Mouse (Mus musculus) liver, embryonic 13.5 days (tissue): Measurements from ENCODE around the gene Dnlz. TPM values are rescaled to one million over a fixed set of nuclear protein-coding genes. Genes with fewer than 3 reads are reported as not detected.

ENCODE experiments used
- polyA plus RNA-seq: library from polyadenylated mRNA; unstranded; fragments of >200 nt; fragmentation: Nextera tagmentation; extraction: Ambion mirVana; gene quantifications from 2 replicates; pipeline ENCODE4 v1.2.1, GENCODE M21; 2015

Dnlz gene
- polyA plus RNA-seq, 1 experiment from 2014 or later = 10.0 TPM

Other genes with a start within 250 kb of the Dnlz start
- gene Nacc2, start 228.9 kb downstream of the Dnlz start, polyA plus RNA-seq = 2.5 and 3.6 TPM in 2 replicates
- gene Lhx3, start 143.8 kb downstream of the Dnlz start, polyA plus RNA-seq = not detected in 2 replicates
- 5.7 and 7.7 TPM in 2 replicates for gene Qsox2, start 114.6 kb downstream of the Dnlz start, polyA plus RNA-seq
- gene Ccdc187, start 57.6 kb downstream of the Dnlz start, polyA plus RNA-seq = 0.02 and 0.03 TPM in 2 replicates
- 3.4 TPM in 2 replicates for gene Gpsm1, start 36.6 kb downstream of the Dnlz start, polyA plus RNA-seq
- 1.2 and 1.5 TPM in 2 replicates for gene Card9, start 8.8 kb upstream of the Dnlz start, polyA plus RNA-seq
- 10.5 and 12.6 TPM in 2 replicates for gene Snapc4, start 28.5 kb upstream of the Dnlz start, polyA plus RNA-seq
- gene Entr1, start 37.2 kb upstream of the Dnlz start, polyA plus RNA-seq = 47.6 and 52.4 TPM in 2 replicates
- gene Pmpca, start 37.2 kb upstream of the Dnlz start, polyA plus RNA-seq = 81.5 and 93.2 TPM in 2 replicates
- 6.3 and 7.3 TPM in 2 replicates for gene Inpp5e, start 57.1 kb upstream of the Dnlz start, polyA plus RNA-seq
- gene Sec16a, start 93.1 kb upstream of the Dnlz start, polyA plus RNA-seq = 6.9 and 8.5 TPM in 2 replicates
- 1.5 and 1.6 TPM in 2 replicates for gene Notch1, start 164.6 kb upstream of the Dnlz start, polyA plus RNA-seq
- 69.4 and 79.4 TPM in 2 replicates for gene Egfl7, start 227.9 kb upstream of the Dnlz start, polyA plus RNA-seq
- not detected in 2 replicates for gene Gm20532, start 234.5 kb upstream of the Dnlz start, polyA plus RNA-seq